Mouse (Mus musculus): ENCODE data around the gene Arhgef18.

GRCm38 (mm10) chr8:3467886-3468545 lies 75.2 kb downstream of the Arhgef18 start:
- TF ChIP-seq CTCF (IDR thresholded peaks at IDR 0.05; ENCODE audit: borderline replicate concordance, extremely low read depth, insufficient read depth, insufficient read length), result no peak
- TF ChIP-seq POLR2A (IDR thresholded peaks at IDR 0.05; ENCODE audit: borderline replicate concordance, extremely low read depth, insufficient read depth, insufficient read length, poor library complexity, severe bottlenecking), result no peak
